Mouse (Mus musculus) limb, embryonic 14.5 days (tissue): ENCODE results near the gene Ankrd13b. TPM values are rescaled to one million over a fixed set of nuclear protein-coding genes. Genes with fewer than 3 reads are reported as not detected.

Experiments
- ATAC-seq: fragments of 200-750 bp; cut with Nextera tagmentation; 2 replicates; pipeline ENCODE4 v1.8.0; 2017; ENCODE audit warnings: low read depth, moderate number of reproducible peaks, moderate TSS enrichment; ENCODE audit not compliant: low FRiP score
- DNase-seq: peaks from one replicate; pipeline ENCODE4 v3.0.0-alpha.2; 2015; ENCODE audit warnings: low spot score
- H3K27ac ChIP-seq: fragments of 300-500 bp; sonication (generic); replicated peaks from 2 replicates; pipeline ENCODE4 v1.5.1; 2014; ENCODE audit warnings: low read depth, mild to moderate bottlenecking, low read length, moderate library complexity, mixed read lengths
- H3K27me3 ChIP-seq: fragments of 300-500 bp; sonication (generic); 2 replicates; pipeline ENCODE4 v1.6.1; 2014; ENCODE audit warnings: low read length, mixed read lengths; ENCODE audit not compliant: control insufficient read depth, insufficient read depth
- H3K36me3 ChIP-seq: fragments of 300-500 bp; sonication (generic); 2 replicates; pipeline ENCODE4 v1.6.1; 2014; ENCODE audit warnings: mild to moderate bottlenecking, low read length, moderate library complexity, mixed read lengths; ENCODE audit not compliant: control insufficient read depth, insufficient read depth
- H3K4me1 ChIP-seq: fragments of 300-500 bp; sonication (generic); 2 replicates; pipeline ENCODE4 v1.6.1; 2014; ENCODE audit warnings: antibody characterized with exemption, low read length, mixed read lengths; ENCODE audit not compliant: control insufficient read depth, insufficient read depth
- H3K4me2 ChIP-seq: fragments of 300-500 bp; sonication (generic); replicated peaks from 2 replicates; pipeline ENCODE4 v1.6.1; 2014; ENCODE audit warnings: low read depth, mild to moderate bottlenecking, low read length, moderate library complexity; ENCODE audit not compliant: severe bottlenecking
- H3K4me3 ChIP-seq: fragments of 300-500 bp; sonication (generic); replicated peaks from 2 replicates; pipeline ENCODE4 v1.5.1; 2014; ENCODE audit warnings: low read length
- H3K9ac ChIP-seq: fragments of 300-500 bp; sonication (generic); 2 replicates; pipeline ENCODE4 v1.6.1; 2014; ENCODE audit warnings: mild to moderate bottlenecking, low read depth, low read length, moderate library complexity; ENCODE audit not compliant: severe bottlenecking
- H3K9me3 ChIP-seq: fragments of 300-500 bp; sonication (generic); 2 replicates; pipeline ENCODE4 v1.6.1; 2016; ENCODE audit warnings: low read length; ENCODE audit not compliant: control insufficient read depth
- POLR2A ChIP-seq: fragments of 200-500 bp; IDR thresholded peaks from 2 replicates; pipeline ENCODE4 v1.8.0; 2012; ENCODE audit warnings: inconsistent platforms, mild to moderate bottlenecking, moderate library complexity, borderline replicate concordance; ENCODE audit not compliant: insufficient read depth, insufficient read length; ENCODE audit errors: extremely low read depth
- WGBS: fragments of 180-500 bp; shearing (Covaris S2); extraction: QIAGEN DNeasy Blood & Tissue Kit; methylation state at CpG from one replicate; pipeline ENCODE4 v1.1.7; 2014; 5-methylcytosine and 5-hydroxymethylcytosine counted together
- polyA plus RNA-seq, 2 experiments: library from polyadenylated mRNA; depleted of rRNA in 1 of 2; stranded (reverse) in 1 of 2; unstranded in 1 of 2; fragments of >200 nt; fragmentation: Nextera tagmentation in 1 of 2; extraction: Ambion mirVana in 1 of 2; gene quantifications; 2 replicates each; pipeline versions ENCODE4 v1.2.1 to v1.2.3; 2012 to 2014

Gene Ankrd13b
- polyA plus RNA-seq, 2 experiments: 13.9 to 98.1 TPM

DNA sequence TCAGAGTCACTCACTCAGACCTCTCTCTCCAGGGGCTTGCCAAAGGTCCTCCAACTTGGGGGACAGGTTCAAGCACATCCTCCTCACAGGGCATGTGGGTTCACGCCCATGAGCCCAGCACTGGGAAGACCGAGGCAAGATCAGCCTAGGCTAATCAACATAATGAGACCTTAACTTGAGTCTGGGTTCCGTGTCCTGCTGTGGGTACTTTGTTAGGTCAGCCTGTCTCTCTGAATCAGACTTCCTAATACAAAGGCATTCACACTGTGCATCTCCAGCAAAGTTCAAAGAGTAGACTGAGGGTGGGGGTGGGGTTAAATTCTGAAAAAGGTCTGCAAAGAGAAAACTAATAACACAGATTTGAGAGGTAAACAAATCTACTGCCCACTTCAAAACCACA lies 24.4 kb downstream of the Ankrd13b start:
- DNase-seq (no peak), ATAC-seq (no peak)
- no peak overlapping the region for H3K27ac ChIP-seq
- no peak overlapping the region for H3K4me2 ChIP-seq
- H3K9me3 ChIP-seq: no peaks in the 10 kb centered on the region
- 63% methylated on average over 3 of the region's 3 CpGs for WGBS
- peaks cover 67% of the 10 kb centered on the region for H3K27me3 ChIP-seq
- no peaks in the 10 kb centered on the region for H3K36me3 ChIP-seq
- no peak for TF ChIP-seq POLR2A
- no peak overlapping the region for H3K9ac ChIP-seq
- H3K4me1 ChIP-seq: peaks cover 9% of the 10 kb centered on the region; the same call in 1 of the 2 replicates
- no peak overlapping the region for H3K4me3 ChIP-seq

- ATAC-seq (no peak), DNase-seq (no peak)
- Histone ChIP-seq H3K4me1 (peaks cover 9% of the 10 kb centered on the region; the same call in 1 of the 2 replicates), H3K4me3 (no peak overlapping the region), H3K27ac (no peak overlapping the region), H3K27me3 (peaks cover 67% of the 10 kb centered on the region), H3K4me2 (no peak overlapping the region), H3K9ac (no peak overlapping the region), H3K36me3 (no peaks in the 10 kb centered on the region), H3K9me3 (no peaks in the 10 kb centered on the region)
- WGBS: 72% methylated on average over 4 of the region's 4 CpGs
- TF ChIP-seq POLR2A: no peak
These were observed 24.8 kb downstream of the Ankrd13b start for GRCm38 (mm10) chr11:77464684-77465083.

DNA sequence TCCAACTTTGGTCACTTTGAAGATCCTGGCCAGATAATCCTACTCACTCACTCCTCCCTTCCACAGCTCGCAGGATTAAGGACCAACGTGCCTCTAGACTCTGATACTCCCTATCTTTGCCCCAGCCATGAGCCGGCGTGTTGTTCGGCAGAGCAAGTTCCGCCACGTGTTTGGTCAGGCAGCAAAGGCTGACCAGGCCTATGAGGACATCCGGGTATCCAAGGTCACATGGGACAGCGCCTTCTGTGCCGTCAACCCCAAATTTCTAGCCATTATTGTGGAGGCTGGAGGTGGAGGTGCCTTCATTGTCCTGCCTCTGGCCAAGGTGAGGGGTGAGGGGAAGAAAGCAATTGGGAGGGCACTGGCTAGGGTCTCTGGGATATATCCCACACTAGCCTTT lies 25.7 kb downstream of the Ankrd13b start:
- no peak for ATAC-seq

GRCm38 (mm10) chr11:77463101-77463445 lies 26.4 kb downstream of the Ankrd13b start:
- Histone ChIP-seq H3K4me1 (peaks cover 9% of the 10 kb centered on the region; the same call in 1 of the 2 replicates), H3K36me3 (no peaks in the 10 kb centered on the region), H3K4me2 (peak overlapping the region; percentile 100), H3K9ac (peak overlapping the region; percentile 53; the same call in 1 of the 2 replicates), H3K9me3 (no peaks in the 10 kb centered on the region), H3K27me3 (peaks cover 62% of the 10 kb centered on the region), H3K27ac (no peak overlapping the region), H3K4me3 (peak overlapping the region; percentile 55)
- DNase-seq (no peak), ATAC-seq (no peak)
- no peak for TF ChIP-seq POLR2A
- WGBS: 37% methylated on average over 8 of the region's 8 CpGs

More for the DNA sequence above, 25.7 kb downstream of the Ankrd13b start:
- peaks cover 64% of the 10 kb centered on the region for H3K27me3 ChIP-seq
- no peak overlapping the region for H3K4me2 ChIP-seq
- 70% methylated on average over 10 of the region's 10 CpGs for WGBS
- no peak for TF ChIP-seq POLR2A
- H3K36me3 ChIP-seq: no peaks in the 10 kb centered on the region
- no peak for DNase-seq
- H3K9me3 ChIP-seq: no peaks in the 10 kb centered on the region
- no peak overlapping the region for H3K4me3 ChIP-seq
- peaks cover 9% of the 10 kb centered on the region; the same call in 1 of the 2 replicates for H3K4me1 ChIP-seq
- H3K27ac ChIP-seq: no peak overlapping the region
- H3K9ac ChIP-seq: no peak overlapping the region

GRCm38 (mm10) chr11:77462283-77463100 lies 27.0 kb downstream of the Ankrd13b start, which contains the start of gene Coro6:
TSS of gene Coro6 (plus strand) at chr11:77462411.
- peak within 1 kb of the TSS; percentile 55 for H3K4me3 ChIP-seq
- H3K4me1 ChIP-seq: peaks cover 9% of the 10 kb centered on the region; the same call in 1 of the 2 replicates
- no peaks in the 10 kb centered on the region for H3K36me3 ChIP-seq
- DNase-seq (no peak), ATAC-seq (peak; percentile 78)
- no peak within 1 kb of the TSS for H3K27ac ChIP-seq
- H3K9ac ChIP-seq: peak within 1 kb of the TSS; percentile 53
- H3K27me3 ChIP-seq: peaks cover 58% of the 10 kb centered on the region
- TF ChIP-seq POLR2A: no peak
- WGBS: 2% methylated on average over 60 of the region's 73 CpGs
- H3K9me3 ChIP-seq: no peaks in the 10 kb centered on the region
- H3K4me2 ChIP-seq: peak within 1 kb of the TSS; percentile 100
